Mouse (Mus musculus): Measurements from ENCODE around the gene Iah1.

Gene Iah1

DNA sequence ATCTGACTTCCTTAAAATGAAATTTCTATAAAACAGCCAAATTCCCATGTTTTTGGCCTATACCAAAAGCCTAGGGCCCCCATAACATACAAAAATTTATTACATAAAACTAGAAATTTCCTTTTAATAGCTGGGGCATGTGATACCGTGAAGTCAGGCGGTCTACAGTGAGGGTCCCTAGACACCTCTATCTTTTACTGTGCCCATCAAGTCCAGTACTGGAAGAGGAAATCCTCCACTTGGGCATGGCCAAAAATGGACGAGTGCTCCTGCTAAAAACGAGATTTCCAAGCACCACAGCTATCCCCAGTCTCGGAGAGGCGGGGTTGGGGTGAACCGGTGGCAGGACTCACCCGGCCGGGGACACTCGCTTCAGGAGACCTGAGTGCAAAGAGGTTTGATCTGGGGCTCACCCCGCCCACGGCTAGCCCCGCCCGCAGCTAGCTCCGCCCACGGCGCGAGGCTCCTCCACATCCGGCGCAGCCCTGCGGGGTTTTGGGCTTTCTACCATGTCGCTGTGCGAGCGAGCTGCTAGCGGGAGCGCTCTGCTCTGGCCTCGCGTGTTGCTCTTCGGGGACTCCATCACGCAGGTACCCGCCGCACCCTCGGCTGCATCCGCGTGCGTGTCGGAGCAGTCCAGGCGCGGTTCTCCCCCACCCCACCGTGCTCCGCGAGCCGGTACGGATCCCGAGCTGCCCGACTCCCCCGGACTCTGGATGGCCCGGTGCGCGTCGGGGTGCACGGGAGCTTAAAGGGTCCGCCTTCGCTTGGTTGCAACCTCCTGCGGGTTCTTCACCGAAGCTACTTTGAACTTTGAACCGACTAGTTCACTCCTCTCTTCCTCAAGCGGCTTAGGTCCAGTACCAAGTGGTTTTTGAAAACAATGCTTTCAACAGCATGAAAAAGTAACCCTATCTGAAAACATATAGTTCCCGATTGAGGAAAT is at the start of gene Iah1:
Gene Iah1 (plus strand): TSS at position 467 of the 946 bp plus-strand sequence.
- DNase-seq (ENCODE audit: low read depth, low spot score): peak; percentile 42

DNA sequence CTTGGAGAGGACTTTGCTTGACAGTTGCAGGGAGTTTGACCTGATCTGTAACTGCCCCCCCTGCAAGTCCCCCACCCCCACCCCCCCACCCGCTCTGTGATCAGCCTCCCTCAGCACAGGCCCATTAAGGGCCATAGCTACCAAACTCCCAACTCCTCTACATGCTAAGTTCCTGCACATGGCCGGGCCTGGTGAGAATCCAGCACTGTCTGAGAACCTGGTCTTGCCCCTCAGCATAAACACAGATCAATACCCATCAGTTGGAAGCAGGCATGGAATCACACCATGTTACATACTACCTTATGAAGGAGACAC is 49.4 kb upstream of the Iah1 start:
- DNase-seq (ENCODE audit: low read depth, low spot score): no peak

DNA sequence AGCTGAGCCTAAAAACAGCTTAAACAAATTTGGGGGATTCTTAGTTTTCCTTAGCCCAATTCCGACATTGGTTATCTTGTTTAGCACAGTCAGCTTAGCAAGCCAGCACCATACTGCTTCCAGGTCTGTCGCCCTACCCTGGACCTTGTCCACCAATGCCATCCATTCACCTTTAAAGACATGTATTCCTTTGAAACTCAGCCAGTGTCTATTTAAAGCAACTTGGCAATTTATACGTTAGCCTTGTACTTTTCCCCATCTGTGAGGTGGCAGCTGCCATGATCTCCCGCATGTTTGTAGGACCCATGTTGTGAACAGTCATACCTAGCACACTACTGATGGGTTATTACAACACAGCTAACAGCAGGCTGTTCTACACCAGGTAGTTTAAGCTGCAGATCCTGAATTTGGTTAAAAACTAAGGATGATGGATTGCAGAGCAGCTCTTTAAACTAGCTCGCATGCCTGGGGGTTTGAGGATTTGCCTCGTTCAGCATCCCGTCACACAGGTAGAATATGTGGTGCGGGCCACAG is 48.0 kb upstream of the Iah1 start:
- DNase-seq (ENCODE audit: low read depth, low spot score): no peak

DNA sequence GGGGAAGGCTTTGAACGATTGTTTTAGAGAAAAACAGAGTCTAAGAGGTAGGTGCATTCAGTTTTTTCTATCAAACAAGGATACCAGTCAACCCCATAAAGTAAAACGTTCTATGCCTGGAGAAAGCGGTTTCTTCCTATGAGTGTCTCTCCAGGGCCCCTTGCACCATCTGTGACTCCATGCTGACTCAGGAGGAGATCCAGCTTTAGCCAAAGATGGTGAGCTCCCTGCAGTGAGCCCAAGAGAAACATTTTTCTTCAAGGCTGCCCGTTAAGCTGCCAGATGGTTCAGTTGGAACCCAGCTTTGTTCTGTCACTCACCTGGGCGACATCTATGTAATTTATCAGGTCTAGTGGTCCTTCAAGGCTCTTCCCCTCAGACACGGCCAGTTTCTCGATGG is 41.7 kb upstream of the Iah1 start:
- no peak for DNase-seq (ENCODE audit: low read depth, low spot score)

DNA sequence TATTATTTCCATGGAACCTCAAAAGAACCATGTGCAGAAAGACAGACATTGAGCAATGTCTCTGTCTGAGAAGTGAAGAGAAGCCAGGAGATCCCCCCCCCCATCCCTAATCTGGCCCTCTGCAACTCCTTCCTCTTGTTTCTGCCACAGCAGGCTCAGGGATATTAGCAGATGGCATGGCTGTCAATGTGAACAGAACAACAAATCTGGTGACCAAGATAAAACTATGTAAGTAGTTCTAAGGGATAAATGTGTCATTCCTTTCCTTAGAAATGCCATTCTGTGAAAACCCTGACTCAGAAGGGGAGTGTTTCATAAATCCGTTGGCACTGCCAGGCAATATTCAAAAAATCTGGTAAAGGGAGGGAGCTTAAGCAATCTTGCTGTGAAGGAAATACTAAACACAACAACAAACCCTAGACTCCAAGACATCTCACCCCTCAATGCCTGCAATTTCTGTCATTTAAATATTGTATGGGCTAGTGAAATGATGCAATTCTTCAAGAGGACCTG is 38.8 kb upstream of the Iah1 start:
- DNase-seq (ENCODE audit: low read depth, low spot score): no peak

DNA sequence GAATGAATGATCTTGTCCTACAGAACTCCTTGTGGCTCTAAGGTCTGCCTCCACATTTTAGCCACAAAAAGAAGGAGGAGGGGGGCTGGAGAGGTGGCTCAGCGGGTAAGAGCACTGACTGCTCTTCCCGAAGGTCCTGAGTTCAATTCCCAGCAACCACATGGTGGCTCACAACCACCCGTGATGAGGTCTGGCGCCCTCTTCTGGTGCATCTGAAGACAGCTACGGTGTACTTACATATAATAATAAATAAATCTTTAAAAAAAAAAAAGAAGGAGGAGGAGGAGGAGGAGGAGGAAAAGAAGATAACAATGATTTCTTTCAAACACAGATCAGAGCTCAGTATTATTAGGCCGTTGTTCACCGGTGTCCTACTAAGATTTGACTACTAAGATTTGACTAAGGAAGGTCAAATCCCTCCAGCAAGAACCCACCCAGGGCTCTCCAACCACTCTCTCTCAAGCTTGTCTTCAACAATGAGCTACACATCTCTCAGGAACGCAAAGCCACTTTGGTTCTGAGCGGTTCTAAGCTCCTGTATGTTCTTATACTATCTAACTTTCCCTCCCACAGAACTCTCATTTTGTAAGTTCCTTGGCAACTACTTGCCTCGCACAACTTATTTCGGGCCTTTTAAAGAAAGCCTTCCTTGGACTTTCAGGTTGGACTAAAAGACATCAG is 31.3 kb upstream of the Iah1 start, which contains the start of gene Cpsf3:
Gene Cpsf3 (plus strand): TSS at position 631 of the 681 bp plus-strand sequence.
- DNase-seq (ENCODE audit: low read depth, low spot score): no peak

DNA sequence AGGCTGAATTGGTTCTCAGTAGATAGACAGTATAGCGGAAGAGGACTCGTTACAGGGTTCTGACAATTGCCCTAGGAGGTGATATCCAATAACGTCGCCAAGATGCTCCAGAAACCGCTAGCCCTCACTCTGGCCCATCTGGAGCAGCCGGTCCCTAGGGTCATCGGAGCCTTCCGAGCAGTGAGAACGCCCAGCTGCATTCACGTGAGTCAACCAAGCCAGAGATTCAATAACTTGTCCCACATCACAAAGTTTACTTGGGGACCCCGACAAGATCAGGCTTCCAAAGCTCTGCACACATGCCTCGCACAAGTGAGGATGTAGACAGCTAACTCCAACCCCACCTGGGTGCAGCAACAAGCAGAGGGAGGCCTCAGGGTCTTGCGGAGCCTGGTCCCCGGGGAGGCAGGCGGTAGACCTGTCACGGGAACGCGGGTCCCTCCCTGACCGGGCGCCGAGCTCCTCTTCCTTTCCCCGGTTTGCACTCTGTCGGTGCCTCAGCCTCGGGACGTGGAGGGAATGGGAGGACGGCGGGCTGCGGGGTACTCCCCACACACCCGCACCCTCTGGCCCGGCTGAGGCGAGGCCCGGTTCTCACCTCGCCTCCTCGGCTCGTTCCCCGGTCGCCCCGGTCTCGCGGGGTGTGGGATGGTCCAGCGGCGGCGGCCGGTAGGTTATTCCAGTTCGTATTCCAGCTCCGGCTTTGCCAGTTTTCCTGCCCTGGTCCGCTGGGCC is 30.5 kb upstream of the Iah1 start:
- DNase-seq (ENCODE audit: low read depth, low spot score): no peak

DNA sequence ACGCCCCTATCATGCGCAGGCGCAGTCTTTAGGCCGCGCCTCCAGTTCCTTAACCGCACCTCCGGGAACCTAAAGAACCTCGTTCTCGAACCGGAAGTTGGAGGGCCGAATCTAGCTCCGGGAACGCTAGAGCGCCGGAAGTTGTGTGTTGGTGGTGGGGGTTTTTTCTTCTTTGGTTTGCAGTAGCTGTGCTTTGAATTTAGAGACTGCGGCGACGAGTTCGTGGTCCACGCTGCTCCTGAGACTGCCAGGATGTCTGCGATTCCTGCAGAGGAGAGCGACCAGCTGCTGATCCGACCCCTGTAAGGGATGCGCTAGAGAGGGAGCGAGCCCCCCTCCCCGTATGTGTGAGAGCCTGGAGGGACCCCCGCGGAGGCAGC is 30.0 kb upstream of the Iah1 start, which contains the start of gene Itgb1bp1:
Gene Itgb1bp1 (minus strand): TSS at position 42 of the 380 bp plus-strand sequence.
- peak; percentile 97 for DNase-seq (ENCODE audit: low read depth, low spot score)

DNA sequence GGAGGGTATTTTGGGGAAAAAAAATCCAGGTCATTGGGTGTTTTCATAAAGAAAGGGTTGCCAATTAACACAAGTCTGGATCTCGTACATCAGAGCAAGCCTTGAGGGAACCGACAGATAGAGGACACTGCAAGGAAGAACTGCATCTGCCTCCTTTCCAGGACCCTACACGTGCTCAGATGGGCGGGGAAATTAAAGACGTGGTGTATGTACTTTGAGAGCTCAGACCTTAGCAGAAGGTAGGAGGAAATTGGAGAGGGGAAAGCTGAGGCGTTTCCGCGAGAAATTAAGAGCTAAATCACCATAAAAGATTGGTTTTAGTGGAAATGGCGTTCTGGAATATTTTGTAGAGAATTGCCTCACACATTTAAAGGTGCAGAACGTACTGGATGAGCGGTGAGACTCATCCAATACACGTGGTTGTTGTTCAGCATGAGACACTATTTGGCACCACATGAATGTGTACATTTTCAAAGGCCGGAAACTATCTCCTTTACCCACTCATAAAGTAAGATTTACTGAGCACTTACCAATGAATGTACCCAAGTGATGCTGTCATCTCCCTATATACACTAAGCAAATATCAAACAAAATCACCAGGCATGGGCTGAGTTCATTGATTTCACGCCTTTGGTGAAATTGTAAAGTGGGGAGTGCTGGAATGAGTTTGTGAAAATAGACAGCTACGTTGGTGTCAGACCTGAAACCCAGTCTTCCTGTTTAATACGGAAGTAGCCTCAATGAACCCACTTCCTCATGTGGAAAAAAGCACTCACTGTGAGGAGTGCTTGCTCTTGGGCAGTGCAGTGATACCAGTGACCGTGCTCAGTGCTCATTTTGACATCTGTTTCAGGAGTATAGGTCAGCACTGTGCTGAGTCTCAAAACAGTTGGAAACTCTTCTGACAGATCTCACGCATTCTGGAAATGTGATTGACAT is 29.2 kb upstream of the Iah1 start:
- DNase-seq (ENCODE audit: low read depth, low spot score): no peak

DNA sequence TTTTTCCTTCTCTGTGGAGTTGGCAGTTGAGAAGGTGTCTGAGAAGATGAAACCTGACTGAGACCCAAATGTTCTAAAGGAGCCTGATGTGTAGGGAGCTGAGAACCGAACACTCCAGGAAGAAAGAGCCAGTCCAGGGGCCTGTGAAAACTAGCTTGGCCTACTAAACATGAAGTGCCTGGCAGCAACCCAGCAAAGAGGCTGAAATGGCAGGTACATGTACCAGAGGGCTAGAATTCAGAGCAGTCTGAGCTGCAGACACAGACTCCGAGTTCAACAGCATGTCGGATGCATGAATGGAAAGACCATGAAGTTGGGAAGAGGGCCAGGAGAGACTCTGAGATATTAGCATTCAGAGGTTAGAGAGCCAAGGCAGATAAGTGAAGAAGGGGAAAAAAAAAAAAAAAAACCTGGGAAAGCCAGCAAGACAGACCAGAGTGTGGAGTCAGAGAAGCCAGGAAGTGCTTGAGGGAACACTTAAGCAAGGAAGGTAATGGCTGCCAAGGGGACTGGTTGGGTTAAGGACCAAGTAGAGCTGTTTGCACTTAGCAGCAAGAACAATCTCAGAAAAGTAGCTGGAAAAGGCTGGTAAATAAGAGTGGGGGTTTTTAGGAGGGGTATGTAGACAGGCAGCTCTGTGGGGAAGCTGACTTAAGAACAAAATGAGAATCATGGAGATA is 27.3 kb upstream of the Iah1 start:
- DNase-seq (ENCODE audit: low read depth, low spot score): no peak

DNA sequence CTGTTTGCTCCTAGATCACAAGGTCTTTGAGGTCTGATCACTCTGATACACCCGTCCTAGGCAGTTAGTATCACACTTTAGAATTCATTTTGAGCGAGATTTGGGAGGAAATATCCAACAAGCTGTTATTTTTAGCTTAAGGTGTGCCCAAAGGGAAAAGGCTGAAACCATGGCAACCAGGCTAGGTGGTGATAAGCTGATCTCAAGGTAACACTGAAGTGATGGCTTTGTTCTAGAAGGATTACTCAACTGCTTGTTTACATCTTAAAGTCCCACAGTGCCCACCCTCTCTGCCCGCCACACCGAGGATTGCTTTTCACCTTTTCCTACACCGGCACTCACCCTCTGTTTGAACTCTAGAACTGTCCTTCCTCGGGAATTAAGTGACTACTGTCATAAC is 26.5 kb upstream of the Iah1 start:
- DNase-seq (ENCODE audit: low read depth, low spot score): no peak

DNA sequence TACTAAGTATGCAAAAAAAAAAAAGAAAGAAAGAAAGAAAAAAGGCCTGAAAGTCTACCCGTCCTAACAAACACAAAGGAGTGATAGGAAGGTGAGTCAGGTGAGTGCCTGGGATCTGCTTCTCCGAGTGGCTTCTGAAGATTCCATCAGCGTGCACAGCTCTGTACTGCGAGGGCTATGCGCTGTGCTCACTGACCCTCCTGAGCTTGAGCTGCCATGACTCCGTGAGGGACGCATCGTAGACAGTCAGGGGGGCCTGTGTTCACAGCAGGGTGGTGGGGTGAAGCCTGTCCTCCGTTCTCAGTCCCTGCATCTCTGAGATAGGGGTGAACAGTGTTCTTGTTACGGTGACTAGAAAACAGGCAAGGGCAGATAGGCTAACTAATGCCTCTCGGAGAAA is 17.3 kb upstream of the Iah1 start:
- DNase-seq (ENCODE audit: low read depth, low spot score): no peak

DNA sequence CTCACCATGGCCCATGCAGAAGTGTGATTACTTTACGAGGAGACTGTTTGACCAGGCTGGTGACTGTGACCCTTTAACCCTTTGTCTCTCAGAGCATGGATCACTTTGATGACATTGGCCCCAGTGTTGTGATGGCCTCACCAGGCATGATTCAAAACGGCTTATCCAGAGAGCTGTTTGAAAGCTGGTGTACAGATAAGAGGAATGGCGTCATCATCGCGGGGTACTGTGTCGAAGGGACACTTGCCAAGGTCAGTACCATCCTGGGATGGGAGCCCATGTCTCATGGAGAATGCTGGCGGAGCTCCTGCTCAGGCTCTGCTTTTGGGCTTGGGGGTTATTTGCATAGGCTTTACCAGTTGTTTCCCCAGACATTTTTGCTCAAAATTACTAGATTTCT is 14.9 kb upstream of the Iah1 start:
- no peak for DNase-seq (ENCODE audit: low read depth, low spot score)

DNA sequence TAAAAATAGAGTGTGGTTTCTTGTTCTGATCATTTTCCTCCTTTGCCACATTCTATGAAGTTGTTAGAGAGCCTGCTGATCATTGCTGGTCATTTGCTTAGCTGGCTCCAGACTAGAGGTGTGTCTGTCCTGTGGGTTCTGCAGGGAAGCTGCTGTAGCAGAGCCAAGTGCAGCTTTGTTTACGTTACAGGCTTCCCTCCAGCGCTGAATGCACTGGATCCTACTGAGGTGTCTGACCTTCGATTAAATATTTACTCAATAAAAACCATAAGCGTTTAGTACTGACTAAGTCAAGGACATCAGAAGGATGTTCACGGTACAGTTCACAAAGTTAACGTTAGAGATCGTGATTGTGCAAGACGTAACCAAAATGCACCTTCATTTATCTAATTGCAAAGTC is 14.3 kb upstream of the Iah1 start:
- no peak for DNase-seq (ENCODE audit: low read depth, low spot score)

DNA sequence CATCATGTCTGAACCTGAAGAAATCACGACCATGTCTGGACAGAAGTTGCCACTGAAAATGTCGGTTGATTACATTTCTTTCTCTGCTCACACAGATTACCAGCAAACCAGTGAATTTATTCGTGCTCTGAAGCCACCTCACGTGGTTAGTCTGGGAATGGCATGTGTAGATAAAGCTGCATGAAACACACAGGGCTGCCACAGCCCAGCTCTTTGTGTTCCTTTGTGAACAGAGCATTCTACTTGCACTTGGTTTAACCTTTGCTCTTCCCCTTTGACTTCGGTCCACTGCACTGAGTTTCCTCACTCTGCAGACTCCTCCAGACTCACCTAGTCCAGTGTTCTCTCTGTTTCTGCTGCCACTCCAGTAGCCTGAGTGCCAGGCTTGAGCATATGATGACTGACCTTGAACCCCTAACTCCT is 13.8 kb upstream of the Iah1 start:
- no peak for DNase-seq (ENCODE audit: low read depth, low spot score)

DNA sequence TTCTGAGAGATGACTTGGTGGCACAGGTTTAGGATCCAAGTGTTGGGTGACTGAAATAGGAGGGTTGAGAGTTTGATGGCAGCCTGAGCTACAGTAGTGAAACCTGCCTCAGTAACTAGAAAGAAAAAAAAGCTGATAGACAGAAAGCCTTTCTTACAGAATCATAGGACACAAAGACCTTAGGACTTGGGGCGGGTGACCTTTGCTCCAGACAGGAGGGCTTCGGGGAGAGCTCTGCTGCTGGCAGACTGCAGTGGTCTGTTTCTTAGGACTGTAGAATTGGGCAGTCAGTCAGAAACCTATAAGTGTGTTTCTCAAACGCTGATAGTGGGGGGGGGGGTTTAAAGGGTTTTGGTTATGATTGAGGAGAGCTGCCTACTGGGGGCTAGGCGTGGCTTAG is 10.4 kb upstream of the Iah1 start:
- DNase-seq (ENCODE audit: low read depth, low spot score): no peak

DNA sequence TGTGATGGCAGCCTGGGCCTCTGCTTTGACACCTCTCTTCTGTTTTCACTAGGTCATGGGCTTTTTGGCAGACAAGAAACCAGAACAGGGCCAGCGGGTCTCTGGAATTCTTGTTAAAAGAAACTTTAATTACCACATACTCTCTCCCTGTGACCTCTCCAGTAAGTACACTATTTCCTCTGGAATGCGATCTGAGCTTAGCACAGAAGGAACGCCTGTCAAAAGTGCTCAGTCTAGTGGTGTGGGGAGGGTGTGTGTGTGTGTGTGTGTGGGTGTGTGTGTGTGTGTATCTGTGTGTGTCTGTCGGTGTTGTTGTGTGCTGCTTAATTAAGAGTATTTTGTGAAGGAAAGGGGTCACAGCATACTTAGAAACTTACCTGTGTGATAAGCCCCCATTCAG is 9.5 kb upstream of the Iah1 start:
- no peak for DNase-seq (ENCODE audit: low read depth, low spot score)

DNA sequence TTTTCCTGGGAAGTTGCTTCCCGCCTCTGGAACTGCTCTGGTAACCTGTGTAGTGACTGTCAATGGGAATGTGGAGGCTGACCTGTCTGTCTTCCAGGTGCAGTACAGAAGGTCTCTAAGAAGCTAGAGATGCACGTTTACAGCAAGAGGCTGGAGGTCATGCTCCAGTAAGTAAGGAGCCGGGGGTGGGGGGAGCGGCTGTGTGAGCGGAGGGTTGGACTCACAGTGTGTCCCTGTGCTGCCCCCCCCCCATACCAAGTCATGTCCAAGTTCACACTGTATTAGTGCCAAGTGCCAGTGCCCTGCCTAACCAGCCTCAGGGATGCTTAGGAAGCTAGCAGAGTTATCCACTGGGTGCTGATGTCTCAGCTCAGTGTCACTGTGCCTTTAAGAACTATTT is 4.0 kb upstream of the Iah1 start:
- no peak for DNase-seq (ENCODE audit: low read depth, low spot score)

DNA sequence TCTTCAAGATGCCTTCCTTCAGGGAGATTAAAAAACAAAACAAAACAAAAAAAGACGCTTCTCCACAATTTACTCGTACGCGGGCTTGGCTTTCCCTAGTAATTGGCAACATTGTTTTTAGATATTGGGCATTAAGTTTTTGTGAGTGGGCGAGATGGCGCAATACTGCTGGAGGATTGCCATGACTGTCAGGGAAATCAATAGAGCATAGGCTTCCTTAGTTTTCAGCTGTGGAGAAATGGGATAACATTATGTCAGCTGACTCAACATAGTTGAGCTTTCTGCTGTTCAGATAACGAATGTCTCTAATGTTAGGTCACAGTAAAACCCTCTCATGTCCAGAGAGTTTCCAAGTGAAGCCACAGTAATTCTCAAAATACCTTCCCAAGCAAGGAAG is 678 bp downstream of the Iah1 start:
- no peak for DNase-seq (ENCODE audit: low read depth, low spot score)
